Mouse (Mus musculus): ENCODE results near the gene Slc7a4.

DNA sequence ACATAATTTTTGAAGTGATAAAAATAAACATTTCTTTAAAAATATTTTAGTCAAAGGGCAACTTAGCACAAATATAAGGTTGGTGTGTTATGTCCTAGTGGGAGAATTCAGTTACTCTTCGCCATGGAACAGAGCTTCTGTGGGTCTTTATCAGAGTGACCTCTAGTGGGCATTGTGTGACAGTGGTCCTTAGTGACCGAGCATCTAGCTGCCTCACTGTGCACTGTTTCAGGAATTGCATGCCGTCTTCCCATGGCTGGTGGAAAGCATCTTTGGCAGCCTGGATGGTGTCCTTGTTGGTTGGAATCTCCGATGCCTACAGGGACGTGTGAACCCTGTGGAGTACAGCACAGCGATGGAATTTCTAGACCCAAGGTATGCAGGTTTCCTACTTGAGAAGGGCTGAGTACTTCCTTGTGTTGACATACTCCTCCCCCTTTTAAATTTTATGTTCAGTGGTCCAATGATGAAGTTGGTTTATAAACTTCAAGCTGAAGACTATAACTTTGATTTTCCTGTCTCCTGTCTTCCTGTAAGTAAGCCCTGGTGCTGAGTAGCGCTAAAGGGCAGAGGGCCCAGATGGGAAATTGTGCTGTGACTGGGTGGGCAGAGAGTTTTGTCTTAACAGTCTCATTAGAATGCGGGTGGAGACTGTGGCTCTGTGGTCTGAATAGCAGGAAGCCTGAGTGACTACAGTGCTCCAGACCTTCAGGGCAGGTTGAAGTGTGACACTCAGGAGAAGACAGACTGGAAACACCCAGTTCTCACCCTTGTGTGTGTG is 42.7 kb upstream of the Slc7a4 start:
- TF ChIP-seq POLR2A (IDR thresholded peaks at IDR 0.05; ENCODE audit: borderline replicate concordance, extremely low read depth, insufficient read depth, insufficient read length, poor library complexity, severe bottlenecking): no peak
- TF ChIP-seq CTCF (IDR thresholded peaks at IDR 0.05; ENCODE audit: borderline replicate concordance, extremely low read depth, insufficient read depth, insufficient read length): peak; percentile 72; the same call in 1 of the 2 replicates

Measured in brain, embryonic 14.5 days (tissue).